Mouse (Mus musculus): ENCODE data around the gene Fgfr2. TPM values are rescaled to one million over a fixed set of nuclear protein-coding genes. Genes with fewer than 3 reads are reported as not detected.

The Fgfr2 gene
- polyA plus RNA-seq, 1 experiment = 3.0 TPM

DNA sequence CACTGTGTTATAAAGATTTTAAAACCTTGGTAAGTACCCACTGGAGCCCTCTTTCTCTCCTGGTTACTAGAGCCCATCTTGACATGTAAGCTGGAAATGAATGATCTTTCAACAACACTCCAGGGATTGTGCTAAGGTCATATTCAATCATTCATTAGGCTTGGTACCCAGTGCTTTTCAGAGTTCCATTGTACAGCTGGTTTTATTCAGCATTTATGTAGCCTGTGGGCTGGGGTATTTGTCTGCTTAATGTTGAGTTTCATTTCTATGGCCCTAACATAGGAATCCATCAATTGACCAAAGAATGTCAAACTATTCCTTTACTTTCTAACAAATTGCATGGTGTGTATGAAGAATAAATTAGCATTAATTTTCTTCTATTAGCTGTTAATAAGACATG lies 299.3 kb downstream of the Fgfr2 start:
- no peaks in the 10 kb centered on the region for H3K4me1 ChIP-seq (ENCODE audit: control insufficient read depth, insufficient read depth, low read length)
- no peak overlapping the region for H3K27ac ChIP-seq (ENCODE audit: control insufficient read depth, insufficient read depth, low read depth, low read length)
- no peak overlapping the region for H3K4me3 ChIP-seq (ENCODE audit: control insufficient read depth, low read depth, low read length)
- no peaks in the 10 kb centered on the region for H3K36me3 ChIP-seq (ENCODE audit: control insufficient read depth, insufficient read depth, low read length)
- no peaks in the 10 kb centered on the region for H3K27me3 ChIP-seq (ENCODE audit: control insufficient read depth, insufficient read depth, low read length)
- TF ChIP-seq CTCF (IDR thresholded peaks at IDR 0.05; ENCODE audit: control insufficient read depth, insufficient read depth, insufficient replicate concordance, low read depth, low read length) = no peak
- no peak for TF ChIP-seq POLR2A (IDR thresholded peaks at IDR 0.05; ENCODE audit: control insufficient read depth, low read depth, low read length)

GRCm38 (mm10) chr7:132820692-132821091 lies 302.5 kb downstream of the Fgfr2 start:
- no peak for TF ChIP-seq POLR2A (IDR thresholded peaks at IDR 0.05; ENCODE audit: control insufficient read depth, low read depth, low read length)
- no peak for TF ChIP-seq CTCF (IDR thresholded peaks at IDR 0.05; ENCODE audit: control insufficient read depth, insufficient read depth, insufficient replicate concordance, low read depth, low read length)
- Histone ChIP-seq H3K36me3 (ENCODE audit: control insufficient read depth, insufficient read depth, low read length) (no peaks in the 10 kb centered on the region), H3K27me3 (ENCODE audit: control insufficient read depth, insufficient read depth, low read length) (no peaks in the 10 kb centered on the region), H3K27ac (ENCODE audit: control insufficient read depth, insufficient read depth, low read depth, low read length) (no peak overlapping the region), H3K4me1 (ENCODE audit: control insufficient read depth, insufficient read depth, low read length) (no peaks in the 10 kb centered on the region), H3K4me3 (ENCODE audit: control insufficient read depth, low read depth, low read length) (no peak overlapping the region)

DNA sequence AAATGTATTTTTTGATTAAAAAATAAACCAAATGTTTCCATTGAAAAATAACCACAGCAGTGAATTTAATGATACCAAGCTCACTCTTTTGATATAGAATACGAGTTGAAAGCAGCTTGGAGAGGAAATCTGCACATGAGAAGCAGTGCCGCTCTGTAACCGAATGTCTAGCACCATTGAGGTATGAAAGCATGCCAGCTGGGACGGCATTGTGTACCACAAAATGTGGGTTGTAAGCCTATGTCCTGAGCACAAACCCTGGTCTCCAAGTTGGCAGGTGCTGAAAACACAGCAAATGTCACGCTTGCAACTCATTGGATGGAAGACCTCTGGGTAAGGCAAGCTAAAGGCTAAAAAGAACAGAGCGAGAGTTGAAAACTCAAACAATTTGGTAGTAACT lies 306.1 kb downstream of the Fgfr2 start:
- no peaks in the 10 kb centered on the region for H3K36me3 ChIP-seq (ENCODE audit: control insufficient read depth, insufficient read depth, low read length)
- TF ChIP-seq CTCF (IDR thresholded peaks at IDR 0.05; ENCODE audit: control insufficient read depth, insufficient read depth, insufficient replicate concordance, low read depth, low read length) (no peak), POLR2A (IDR thresholded peaks at IDR 0.05; ENCODE audit: control insufficient read depth, low read depth, low read length) (no peak)
- H3K27ac ChIP-seq (ENCODE audit: control insufficient read depth, insufficient read depth, low read depth, low read length) = no peak overlapping the region
- H3K4me3 ChIP-seq (ENCODE audit: control insufficient read depth, low read depth, low read length) = no peak overlapping the region
- no peaks in the 10 kb centered on the region for H3K27me3 ChIP-seq (ENCODE audit: control insufficient read depth, insufficient read depth, low read length)
- peaks cover 7% of the 10 kb centered on the region for H3K4me1 ChIP-seq (ENCODE audit: control insufficient read depth, insufficient read depth, low read length)

DNA sequence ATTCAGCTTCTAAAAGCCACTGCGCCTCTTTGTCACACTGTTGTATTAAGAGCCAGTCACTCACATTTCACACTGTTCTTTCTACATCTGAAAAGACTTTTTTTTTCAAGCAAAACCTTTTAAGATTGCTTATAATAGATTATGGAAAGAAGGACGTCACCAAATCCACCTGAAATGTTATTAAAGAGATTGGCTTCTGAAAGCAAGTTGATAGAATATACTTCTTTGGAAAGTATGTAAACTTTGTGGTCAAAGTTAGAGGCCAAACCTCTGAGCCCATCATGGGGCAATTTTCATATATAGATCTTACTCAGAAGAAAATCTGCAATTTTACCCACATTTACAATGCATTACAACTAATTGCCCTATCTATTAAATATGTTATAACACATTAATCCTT lies 306.6 kb downstream of the Fgfr2 start:
- no peak for TF ChIP-seq POLR2A (IDR thresholded peaks at IDR 0.05; ENCODE audit: control insufficient read depth, low read depth, low read length)
- no peak for TF ChIP-seq CTCF (IDR thresholded peaks at IDR 0.05; ENCODE audit: control insufficient read depth, insufficient read depth, insufficient replicate concordance, low read depth, low read length)
- Histone ChIP-seq H3K4me1 (ENCODE audit: control insufficient read depth, insufficient read depth, low read length) (peaks cover 10% of the 10 kb centered on the region), H3K36me3 (ENCODE audit: control insufficient read depth, insufficient read depth, low read length) (no peaks in the 10 kb centered on the region), H3K27me3 (ENCODE audit: control insufficient read depth, insufficient read depth, low read length) (no peaks in the 10 kb centered on the region), H3K4me3 (ENCODE audit: control insufficient read depth, low read depth, low read length) (no peak overlapping the region), H3K27ac (ENCODE audit: control insufficient read depth, insufficient read depth, low read depth, low read length) (no peak overlapping the region)

GRCm38 (mm10) chr7:132815081-132815480 lies 308.1 kb downstream of the Fgfr2 start:
- Histone ChIP-seq H3K4me1 (ENCODE audit: control insufficient read depth, insufficient read depth, low read length) (peaks cover 10% of the 10 kb centered on the region), H3K27me3 (ENCODE audit: control insufficient read depth, insufficient read depth, low read length) (no peaks in the 10 kb centered on the region), H3K27ac (ENCODE audit: control insufficient read depth, insufficient read depth, low read depth, low read length) (no peak overlapping the region), H3K4me3 (ENCODE audit: control insufficient read depth, low read depth, low read length) (no peak overlapping the region), H3K36me3 (ENCODE audit: control insufficient read depth, insufficient read depth, low read length) (no peaks in the 10 kb centered on the region)
- TF ChIP-seq POLR2A (IDR thresholded peaks at IDR 0.05; ENCODE audit: control insufficient read depth, low read depth, low read length) (no peak), CTCF (IDR thresholded peaks at IDR 0.05; ENCODE audit: control insufficient read depth, insufficient read depth, insufficient replicate concordance, low read depth, low read length) (no peak)

GRCm38 (mm10) chr7:132814089-132814450 lies 309.1 kb downstream of the Fgfr2 start:
- Histone ChIP-seq H3K27me3 (ENCODE audit: control insufficient read depth, insufficient read depth, low read length) (no peaks in the 10 kb centered on the region), H3K4me3 (ENCODE audit: control insufficient read depth, low read depth, low read length) (peak overlapping the region; percentile 84), H3K27ac (ENCODE audit: control insufficient read depth, insufficient read depth, low read depth, low read length) (peak overlapping the region; percentile 81), H3K36me3 (ENCODE audit: control insufficient read depth, insufficient read depth, low read length) (no peaks in the 10 kb centered on the region), H3K4me1 (ENCODE audit: control insufficient read depth, insufficient read depth, low read length) (peaks cover 10% of the 10 kb centered on the region)
- TF ChIP-seq CTCF (IDR thresholded peaks at IDR 0.05; ENCODE audit: control insufficient read depth, insufficient read depth, insufficient replicate concordance, low read depth, low read length) (no peak), POLR2A (IDR thresholded peaks at IDR 0.05; ENCODE audit: control insufficient read depth, low read depth, low read length) (no peak)

DNA sequence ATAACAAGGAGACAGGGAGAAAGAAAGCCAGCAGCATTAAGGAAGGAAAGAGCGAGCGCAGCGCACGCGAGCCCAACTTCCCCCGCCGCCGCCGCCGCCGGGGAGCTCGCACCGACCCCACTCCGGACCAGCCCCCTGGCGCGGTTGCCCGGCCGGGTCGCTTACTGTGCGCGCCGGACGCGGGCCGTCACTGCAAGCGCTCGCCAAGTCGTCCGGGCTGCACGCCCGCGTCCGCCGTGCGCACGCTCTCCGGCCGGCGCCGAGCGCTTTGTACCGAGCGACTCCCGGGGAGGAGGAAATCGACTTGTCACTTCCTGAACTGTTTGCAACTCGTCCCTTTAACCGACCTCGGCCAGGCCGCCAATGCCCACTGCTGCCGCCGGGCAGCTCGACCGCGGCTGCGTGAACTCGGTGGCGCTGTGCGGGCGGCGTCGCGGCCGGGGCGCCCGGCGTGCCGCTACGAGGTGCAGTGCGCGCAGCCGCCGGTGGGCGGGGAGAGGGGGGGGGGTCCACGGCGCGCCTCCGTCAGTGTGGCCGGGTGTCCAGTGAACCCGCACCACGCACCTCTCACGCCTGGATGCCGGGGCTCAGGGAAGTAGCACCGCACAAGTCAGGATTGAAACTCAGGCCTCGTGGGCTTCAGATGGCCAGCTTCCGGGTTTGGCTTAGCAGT lies 309.6 kb downstream of the Fgfr2 start, which contains the start of gene Fam53b:
Gene Fam53b (minus strand): TSS at position 471 of the 673 bp plus-strand sequence.
- peak within 1 kb of the TSS; percentile 84 for H3K4me3 ChIP-seq (ENCODE audit: control insufficient read depth, low read depth, low read length)
- H3K4me1 ChIP-seq (ENCODE audit: control insufficient read depth, insufficient read depth, low read length) = peaks cover 14% of the 10 kb centered on the region
- no peak for TF ChIP-seq POLR2A (IDR thresholded peaks at IDR 0.05; ENCODE audit: control insufficient read depth, low read depth, low read length)
- no peak for TF ChIP-seq CTCF (IDR thresholded peaks at IDR 0.05; ENCODE audit: control insufficient read depth, insufficient read depth, insufficient replicate concordance, low read depth, low read length)
- H3K27me3 ChIP-seq (ENCODE audit: control insufficient read depth, insufficient read depth, low read length) = no peaks in the 10 kb centered on the region
- H3K36me3 ChIP-seq (ENCODE audit: control insufficient read depth, insufficient read depth, low read length) = no peaks in the 10 kb centered on the region
- peak within 1 kb of the TSS; percentile 81 for H3K27ac ChIP-seq (ENCODE audit: control insufficient read depth, insufficient read depth, low read depth, low read length)
